23 mouse cellular contexts compared by ENCODE assay signal in the genomic region with DNA sequence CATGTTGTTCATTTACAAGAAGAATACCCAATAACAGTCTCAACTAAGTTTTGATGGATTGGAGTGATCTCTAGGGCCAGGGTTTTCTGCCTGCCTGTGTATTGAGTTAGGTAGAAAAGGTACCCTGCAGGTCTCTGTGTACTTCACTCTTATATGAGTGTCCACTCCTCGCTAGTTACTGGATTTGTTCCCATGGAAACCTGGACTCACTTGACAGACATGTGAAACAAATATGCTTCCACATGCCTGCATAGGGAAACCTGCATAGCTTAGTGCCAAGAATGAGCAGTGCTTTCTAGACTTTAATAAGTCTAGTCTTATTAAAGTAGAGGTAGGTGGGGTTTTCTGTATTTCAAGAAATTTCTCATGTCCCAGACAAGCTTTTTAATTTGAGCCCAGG. TPM values are rescaled to one million over a fixed set of nuclear protein-coding genes. Genes with fewer than 3 reads are reported as not detected.
DNase-seq lines count a peak whose midpoint lies in the region; ATAC-seq lines count a peak whose summit lies in the region.
"Had no signal": no experiment of that assay in that cellular context is flagged by ENCODE, and none has a peak within 500 bp of the region (broad histone marks: within the 10 kb centered on the region; RNA-seq: fewer than 3 reads in every experiment).

No protein-coding gene starts in this region.

- no peaks in the 10 kb centered on the region for H3K9me3 ChIP-seq in forebrain, embryonic 10.5 days
- no peaks in the 10 kb centered on the region for H3K9me3 ChIP-seq in forebrain, embryonic 12.5 days
- no peaks in the 10 kb centered on the region for H3K9me3 ChIP-seq in limb, embryonic 13.5 days
- H3K9me3 ChIP-seq in limb, embryonic 10.5 days (replicated peaks): no peaks in the 10 kb centered on the region
- no peaks in the 10 kb centered on the region for H3K9me3 ChIP-seq in lung, embryonic 16.5 days (ENCODE audit: control insufficient read depth, low read length)
- H3K9me3 ChIP-seq: heart, embryonic 15.5 days; neural tube, embryonic 13.5 days had no signal

- H3K4me1 ChIP-seq in forebrain, embryonic 10.5 days: peaks cover 21% of the 10 kb centered on the region
- peaks cover 16% of the 10 kb centered on the region for H3K4me1 ChIP-seq in forebrain, embryonic 12.5 days
- peaks cover 19% of the 10 kb centered on the region for H3K4me1 ChIP-seq in limb, embryonic 13.5 days
- H3K4me1 ChIP-seq in limb, embryonic 10.5 days: 0 out of 2 replicates have a peak, but pooled peaks cover 10% of the 10 kb centered on the region
- H3K4me1 ChIP-seq in brown adipose tissue, adult 24 weeks (ENCODE audit: control insufficient read depth, insufficient read depth, insufficient read length, low read length): peaks cover 5% of the 10 kb centered on the region
- peaks cover 22% of the 10 kb centered on the region for H3K4me1 ChIP-seq in lung, embryonic 16.5 days (replicated peaks; ENCODE audit: control insufficient read depth, insufficient read depth, low read length)

- no peak for ATAC-seq in forebrain, embryonic 12.5 days (ENCODE audit: low FRiP score)
- peak; percentile 59; the same call in 1 of the 2 replicates for ATAC-seq in limb, embryonic 13.5 days (ENCODE audit: low FRiP score, low read depth)
- peak; percentile 83 for ATAC-seq in lung, embryonic 16.5 days (ENCODE audit: low read depth)
- ATAC-seq: hindbrain, embryonic 16.5 days; intestine, postnatal 0 days had no signal

- H3K9ac ChIP-seq in forebrain, embryonic 12.5 days: no peak overlapping the region
- H3K9ac ChIP-seq in limb, embryonic 13.5 days: no peak overlapping the region
- no peak overlapping the region for H3K9ac ChIP-seq in lung, embryonic 16.5 days (ENCODE audit: low read length)
- H3K9ac ChIP-seq: heart, embryonic 15.5 days; neural tube, embryonic 13.5 days had no signal

- 28% methylated on average over 1 of the region's 1 CpGs for WGBS in forebrain, embryonic 10.5 days
- 10% methylated on average over 1 of the region's 1 CpGs for WGBS in forebrain, embryonic 12.5 days
- WGBS in limb, embryonic 13.5 days: 14% methylated on average over 1 of the region's 1 CpGs
- 58% methylated on average over 1 of the region's 1 CpGs for WGBS in limb, embryonic 10.5 days
- WGBS in lung, embryonic 16.5 days: 14% methylated on average over 1 of the region's 1 CpGs

- H3K27ac ChIP-seq in forebrain, embryonic 10.5 days: 0 out of 2 replicates have a peak overlapping the region, but pooled peaks have one; percentile 11
- no peak overlapping the region for H3K27ac ChIP-seq in forebrain, embryonic 12.5 days
- H3K27ac ChIP-seq in limb, embryonic 13.5 days: no peak overlapping the region
- H3K27ac ChIP-seq in limb, embryonic 10.5 days: no peak overlapping the region
- peak overlapping the region; percentile 8; the same call in 1 of the 2 replicates for H3K27ac ChIP-seq in brown adipose tissue, adult 24 weeks (replicated peaks; ENCODE audit: low read depth, low read length)
- 0 out of 2 replicates have a peak overlapping the region, but pooled peaks have one; percentile 7 for H3K27ac ChIP-seq in lung, embryonic 16.5 days (ENCODE audit: low read length)
- H3K27ac ChIP-seq: heart, embryonic 15.5 days; layer of hippocampus, adult 2 months; neural tube, embryonic 13.5 days had no signal

- no peak overlapping the region for H3K4me3 ChIP-seq in forebrain, embryonic 10.5 days
- no peak overlapping the region for H3K4me3 ChIP-seq in forebrain, embryonic 12.5 days (replicated peaks)
- H3K4me3 ChIP-seq in limb, embryonic 13.5 days: no peak overlapping the region
- no peak overlapping the region for H3K4me3 ChIP-seq in limb, embryonic 10.5 days
- no peak overlapping the region for H3K4me3 ChIP-seq in brown adipose tissue, adult 24 weeks (ENCODE audit: insufficient read depth, low read depth, low read length)
- H3K4me3 ChIP-seq in lung, embryonic 16.5 days (ENCODE audit: low read length): no peak overlapping the region
- H3K4me3 ChIP-seq: heart, embryonic 15.5 days; layer of hippocampus, adult 2 months; neural tube, embryonic 13.5 days had no signal

- no peak overlapping the region for H3K4me2 ChIP-seq in forebrain, embryonic 12.5 days
- H3K4me2 ChIP-seq in limb, embryonic 13.5 days (replicated peaks): no peak overlapping the region
- no peak overlapping the region for H3K4me2 ChIP-seq in lung, embryonic 16.5 days (ENCODE audit: low read depth, low read length)
- H3K4me2 ChIP-seq: heart, embryonic 15.5 days; liver, embryonic 11.5 days; midbrain, embryonic 11.5 days; neural tube, embryonic 13.5 days had no signal

- H3K36me3 ChIP-seq in forebrain, embryonic 10.5 days (replicated peaks): peaks cover 37% of the 10 kb centered on the region
- peaks cover 7% of the 10 kb centered on the region for H3K36me3 ChIP-seq in forebrain, embryonic 12.5 days (replicated peaks)
- peaks cover 10% of the 10 kb centered on the region for H3K36me3 ChIP-seq in limb, embryonic 13.5 days
- peaks cover 38% of the 10 kb centered on the region for H3K36me3 ChIP-seq in limb, embryonic 10.5 days
- no peaks in the 10 kb centered on the region for H3K36me3 ChIP-seq in lung, embryonic 16.5 days (ENCODE audit: control insufficient read depth, insufficient read depth, low read length)

- H3K27me3 ChIP-seq in forebrain, embryonic 10.5 days (ENCODE audit: poor library complexity, severe bottlenecking): no peaks in the 10 kb centered on the region
- no peaks in the 10 kb centered on the region for H3K27me3 ChIP-seq in forebrain, embryonic 12.5 days
- H3K27me3 ChIP-seq in limb, embryonic 13.5 days: no peaks in the 10 kb centered on the region
- H3K27me3 ChIP-seq in limb, embryonic 10.5 days (ENCODE audit: low read depth, poor library complexity, severe bottlenecking): no peaks in the 10 kb centered on the region
- no peaks in the 10 kb centered on the region for H3K27me3 ChIP-seq in lung, embryonic 16.5 days (ENCODE audit: control insufficient read depth, insufficient read depth, low read depth, low read length)
- H3K27me3 ChIP-seq: CH12.LX; heart, embryonic 15.5 days; neural tube, embryonic 13.5 days had no signal

- DNase-seq in forebrain, embryonic 10.5 days (ENCODE audit: extremely low spot score, low spot score): no peak
- DNase-seq in limb, embryonic 10.5 days (ENCODE audit: low spot score): no peak
- no peak for DNase-seq in frontal cortex, adult 2 months (ENCODE audit: extremely low spot score in 1 of 2, low spot score in 1 of 2)
- DNase-seq in cerebellum, adult 18-20 months: no peak
- DNase-seq: adrenal gland, postnatal 25 days; cerebellum, adult 9-10 months; gastrocnemius, postnatal 25 days; heart, postnatal 4 days; kidney, postnatal 14 days; layer of hippocampus, postnatal 36 days; thymus, postnatal 25 days had no signal

RNA-seq across cellular contexts. Expression of gene Slc7a6, which starts 8.2 kb away (rescaled TPM):
- polyA plus RNA-seq in forebrain, embryonic 10.5 days (2016; fragmentation: Nextera tagmentation; extraction: Ambion mirVana): 86.5 and 87.9 TPM in 2 replicates
- 72.9 and 79.8 TPM in 2 replicates for polyA plus RNA-seq in forebrain, embryonic 12.5 days (2016; fragmentation: Nextera tagmentation; extraction: Ambion mirVana)
- 59.0 and 68.9 TPM in 2 replicates for polyA plus RNA-seq in limb, embryonic 13.5 days (2015; fragmentation: Nextera tagmentation; extraction: Ambion mirVana)
- 85.3 and 94.5 TPM in 2 replicates for polyA plus RNA-seq in limb, embryonic 10.5 days (2016; fragmentation: Nextera tagmentation; extraction: Ambion mirVana)
- polyA plus RNA-seq in brown adipose tissue, adult 24 weeks (2012; ENCODE audit: insufficient read depth, insufficient read length, missing spikeins): 24.6 and 40.2 TPM in 2 replicates
- 41.3 and 41.7 TPM in 2 replicates for polyA plus RNA-seq in lung, embryonic 16.5 days (2015; fragmentation: Nextera tagmentation; extraction: Ambion mirVana)
- 30.3 and 31.7 TPM in 2 replicates for polyA plus RNA-seq in frontal cortex, adult 2 months (2012; rRNA removed)

RNA-seq across cellular contexts. Expression of gene Pla2g15, which starts 26.7 kb away (rescaled TPM):
- 12.6 and 14.0 TPM in 2 replicates for polyA plus RNA-seq in forebrain, embryonic 10.5 days (2016; fragmentation: Nextera tagmentation; extraction: Ambion mirVana)
- 13.8 and 15.8 TPM in 2 replicates for polyA plus RNA-seq in forebrain, embryonic 12.5 days (2016; fragmentation: Nextera tagmentation; extraction: Ambion mirVana)
- 19.6 and 20.5 TPM in 2 replicates for polyA plus RNA-seq in limb, embryonic 13.5 days (2015; fragmentation: Nextera tagmentation; extraction: Ambion mirVana)
- 10.8 and 13.4 TPM in 2 replicates for polyA plus RNA-seq in limb, embryonic 10.5 days (2016; fragmentation: Nextera tagmentation; extraction: Ambion mirVana)
- polyA plus RNA-seq in brown adipose tissue, adult 24 weeks (2012; ENCODE audit: insufficient read depth, insufficient read length, missing spikeins): 7.8 and 13.4 TPM in 2 replicates
- 12.8 and 12.9 TPM in 2 replicates for polyA plus RNA-seq in lung, embryonic 16.5 days (2015; fragmentation: Nextera tagmentation; extraction: Ambion mirVana)
- 17.6 and 17.7 TPM in 2 replicates for polyA plus RNA-seq in frontal cortex, adult 2 months (2012; rRNA removed)

RNA-seq across cellular contexts. Expression of gene Slc7a6os, which starts 33.8 kb away (rescaled TPM):
- polyA plus RNA-seq in forebrain, embryonic 10.5 days (2016; fragmentation: Nextera tagmentation; extraction: Ambion mirVana): 36.5 and 37.2 TPM in 2 replicates
- 33.3 and 37.0 TPM in 2 replicates for polyA plus RNA-seq in forebrain, embryonic 12.5 days (2016; fragmentation: Nextera tagmentation; extraction: Ambion mirVana)
- polyA plus RNA-seq in limb, embryonic 13.5 days (2015; fragmentation: Nextera tagmentation; extraction: Ambion mirVana): 41.8 and 44.7 TPM in 2 replicates
- 42.0 and 46.6 TPM in 2 replicates for polyA plus RNA-seq in limb, embryonic 10.5 days (2016; fragmentation: Nextera tagmentation; extraction: Ambion mirVana)
- polyA plus RNA-seq in brown adipose tissue, adult 24 weeks (2012; ENCODE audit: insufficient read depth, insufficient read length, missing spikeins): 13.1 and 15.2 TPM in 2 replicates
- 28.3 and 31.0 TPM in 2 replicates for polyA plus RNA-seq in lung, embryonic 16.5 days (2015; fragmentation: Nextera tagmentation; extraction: Ambion mirVana)
- polyA plus RNA-seq in frontal cortex, adult 2 months (2012; rRNA removed): 27.1 and 29.1 TPM in 2 replicates

RNA-seq across cellular contexts. Expression of gene Prmt7, which starts 33.8 kb away (rescaled TPM):
- 88.6 and 89.1 TPM in 2 replicates for polyA plus RNA-seq in forebrain, embryonic 10.5 days (2016; fragmentation: Nextera tagmentation; extraction: Ambion mirVana)
- polyA plus RNA-seq in forebrain, embryonic 12.5 days (2016; fragmentation: Nextera tagmentation; extraction: Ambion mirVana): 58.7 and 59.2 TPM in 2 replicates
- 46.2 and 51.8 TPM in 2 replicates for polyA plus RNA-seq in limb, embryonic 13.5 days (2015; fragmentation: Nextera tagmentation; extraction: Ambion mirVana)
- polyA plus RNA-seq in limb, embryonic 10.5 days (2016; fragmentation: Nextera tagmentation; extraction: Ambion mirVana): 76.4 and 88.2 TPM in 2 replicates
- polyA plus RNA-seq in brown adipose tissue, adult 24 weeks (2012; ENCODE audit: insufficient read depth, insufficient read length, missing spikeins): 8.0 and 16.7 TPM in 2 replicates
- 40.5 and 42.0 TPM in 2 replicates for polyA plus RNA-seq in lung, embryonic 16.5 days (2015; fragmentation: Nextera tagmentation; extraction: Ambion mirVana)
- 28.3 and 33.4 TPM in 2 replicates for polyA plus RNA-seq in frontal cortex, adult 2 months (2012; rRNA removed)

RNA-seq across cellular contexts. Expression of gene Esrp2, which starts 40.1 kb away (rescaled TPM):
- polyA plus RNA-seq in forebrain, embryonic 10.5 days (2016; fragmentation: Nextera tagmentation; extraction: Ambion mirVana): 2.0 and 2.6 TPM in 2 replicates
- 1.9 TPM in 2 replicates for polyA plus RNA-seq in forebrain, embryonic 12.5 days (2016; fragmentation: Nextera tagmentation; extraction: Ambion mirVana)
- 11.5 and 13.8 TPM in 2 replicates for polyA plus RNA-seq in limb, embryonic 13.5 days (2015; fragmentation: Nextera tagmentation; extraction: Ambion mirVana)
- 5.6 and 7.3 TPM in 2 replicates for polyA plus RNA-seq in limb, embryonic 10.5 days (2016; fragmentation: Nextera tagmentation; extraction: Ambion mirVana)
- polyA plus RNA-seq in brown adipose tissue, adult 24 weeks (2012; ENCODE audit: insufficient read depth, insufficient read length, missing spikeins): 0.63 and 1.5 TPM in 2 replicates
- 62.7 and 62.8 TPM in 2 replicates for polyA plus RNA-seq in lung, embryonic 16.5 days (2015; fragmentation: Nextera tagmentation; extraction: Ambion mirVana)
- 0.21 and 0.24 TPM in 2 replicates for polyA plus RNA-seq in frontal cortex, adult 2 months (2012; rRNA removed)

Comparison
In these comparisons a context has a peak if more than half of its experiments do, and no peak if none do; other contexts are left out.
1. H3K27ac ChIP-seq: peak in forebrain, embryonic 10.5 days (single experiment), brown adipose tissue, adult 24 weeks (single experiment) and lung, embryonic 16.5 days (single experiment); none in forebrain, embryonic 12.5 days (single experiment), limb, embryonic 13.5 days (single experiment) and limb, embryonic 10.5 days (single experiment).